Mouse (Mus musculus) left cerebral cortex, adult 9 months (tissue): ENCODE measurements around the gene Cds1.
A peak's percentile ranks its signal among the peaks of the same experiment; 100 is the strongest.

Experiments
- DNase-seq, 2 experiments: peaks; one replicate each; pipeline ENCODE4 v3.0.0; 2022; ENCODE audit warnings: low spot score in 2 of 2

Gene Cds1

DNA sequence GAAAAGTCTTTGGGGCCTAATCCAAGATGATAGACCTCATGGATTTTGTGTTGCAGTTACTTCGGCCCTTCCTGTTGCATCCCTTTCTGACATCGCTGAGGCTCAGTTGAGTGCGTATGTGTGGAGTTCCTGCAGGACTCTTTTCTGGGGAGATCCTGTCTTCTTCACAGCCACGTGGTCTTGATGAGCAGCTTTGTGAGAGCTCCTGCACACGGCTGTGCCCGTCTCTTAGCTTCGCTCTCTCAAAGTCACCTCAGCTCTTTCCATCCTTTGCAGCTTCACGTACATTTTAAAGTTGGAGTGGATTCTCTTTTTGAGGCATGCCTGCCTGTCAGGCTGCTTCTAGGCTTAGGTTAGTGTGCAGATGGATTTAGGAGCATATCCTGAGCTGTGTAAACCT, 11.6 kb downstream of the Cds1 start:
- DNase-seq: no peak

- no peak for DNase-seq
These were observed 14.5 kb downstream of the Cds1 start for GRCm38 (mm10) chr5:101779376-101779863.

DNA sequence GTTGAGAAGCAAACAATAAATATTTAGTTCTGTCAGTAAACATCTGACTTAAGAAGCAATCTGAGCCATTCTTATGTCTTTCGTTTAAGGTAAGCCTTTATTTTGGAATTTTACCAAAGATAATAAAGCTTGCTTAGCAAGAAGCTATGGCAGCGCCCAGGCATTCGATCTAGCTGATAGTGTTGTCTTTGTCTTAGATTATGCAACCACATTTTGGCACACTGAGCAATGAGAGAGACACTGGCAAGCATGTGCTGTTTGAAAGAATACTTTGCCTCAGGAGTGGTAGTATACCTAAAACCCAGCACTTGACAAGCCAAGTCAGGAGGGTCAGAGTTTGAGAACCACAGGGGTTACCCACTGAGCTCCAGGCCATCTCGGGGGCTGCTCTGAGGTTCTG, 16.0 kb downstream of the Cds1 start:
- DNase-seq: peak in 1 of 2 experiments; percentile 46

DNA sequence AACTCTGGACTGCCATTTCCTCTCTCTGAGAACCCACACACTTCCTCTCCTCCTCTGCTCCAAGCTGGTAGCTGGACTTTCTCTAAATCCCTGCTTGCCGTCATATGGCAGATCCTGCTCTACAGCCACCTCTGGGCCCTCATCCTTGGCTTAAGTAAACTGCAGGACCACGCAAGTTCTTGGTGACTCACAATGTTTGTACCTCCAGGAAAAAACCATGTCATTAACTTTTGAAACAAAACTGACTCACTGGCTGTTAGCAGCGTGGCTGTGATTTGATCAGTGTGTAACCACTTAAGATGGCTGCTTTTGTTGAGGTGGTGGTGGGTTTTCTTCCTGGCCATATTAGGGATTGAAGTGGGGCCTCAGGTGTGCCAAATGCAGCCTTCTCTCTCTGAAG, 19.4 kb downstream of the Cds1 start:
- DNase-seq: no peak

DNA sequence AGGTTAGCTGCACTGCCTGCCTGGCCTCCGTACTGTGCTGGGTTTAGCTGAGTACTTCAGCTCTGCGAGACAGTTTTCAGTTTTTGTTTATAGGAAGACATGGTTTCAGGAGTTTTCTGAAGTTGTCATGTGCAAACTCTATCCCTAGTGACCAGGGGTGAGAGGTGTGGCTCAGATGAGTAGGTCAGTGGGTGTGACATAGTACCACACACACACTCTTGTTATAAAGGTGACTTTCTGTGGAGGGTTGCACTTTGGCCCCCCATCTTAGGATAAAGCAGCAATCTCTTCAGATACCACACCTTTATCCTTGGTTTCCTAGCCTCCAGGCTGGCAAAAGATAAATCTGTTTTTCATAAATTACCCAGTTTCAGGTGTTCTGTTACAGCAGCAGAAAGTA, 19.9 kb downstream of the Cds1 start:
- no peak for DNase-seq

DNA sequence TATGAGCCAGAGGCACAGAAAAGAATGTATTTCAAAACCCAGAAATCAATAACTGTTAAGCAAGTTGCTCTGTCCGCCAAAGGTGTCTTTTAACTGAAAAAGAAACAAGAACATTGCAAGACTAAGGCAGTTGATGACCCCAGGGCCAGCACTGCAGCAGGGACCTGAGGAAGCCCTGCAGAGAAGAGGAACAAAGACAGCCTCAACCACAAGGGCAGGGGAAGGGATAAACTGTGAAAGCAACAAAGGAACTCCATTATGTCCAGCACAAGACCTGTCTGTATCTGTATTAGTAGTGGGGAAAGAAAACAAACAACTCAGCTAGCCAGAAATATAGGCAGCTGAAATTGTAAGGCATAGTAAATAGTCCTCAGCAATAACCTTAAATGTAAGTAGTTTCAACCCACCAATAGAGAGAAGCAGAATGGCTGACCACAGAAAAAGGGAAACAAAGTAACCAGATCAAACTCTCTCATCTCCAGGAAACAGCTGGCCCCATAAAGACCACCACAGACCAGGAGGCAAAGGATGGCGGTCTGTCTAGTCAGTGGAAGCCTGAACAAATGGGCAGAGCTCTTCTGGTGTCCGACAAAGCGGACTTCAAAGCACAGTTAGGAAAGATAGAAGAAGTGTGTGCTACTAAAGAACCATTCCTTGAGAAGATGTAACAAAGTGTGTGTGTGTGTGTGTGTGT, 21.1 kb downstream of the Cds1 start:
- DNase-seq: no peak

DNA sequence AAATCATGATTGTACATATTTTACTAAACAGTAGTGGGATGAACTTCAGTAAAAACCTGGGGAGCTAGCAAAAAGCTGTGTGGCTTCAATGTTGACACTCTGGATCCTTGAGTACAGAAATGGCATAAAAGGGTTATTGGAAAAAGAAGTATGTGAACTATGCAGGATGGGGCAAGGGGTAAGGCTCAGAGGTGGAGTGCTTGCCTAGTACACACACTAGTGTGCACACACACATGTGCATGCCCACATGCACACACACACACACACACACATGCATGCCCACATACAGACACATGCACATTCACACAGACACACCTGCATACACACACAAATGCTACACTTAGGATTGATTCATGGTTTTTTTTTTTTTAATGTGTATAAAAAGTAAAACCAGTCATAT, 24.8 kb downstream of the Cds1 start:
- no peak for DNase-seq

DNA sequence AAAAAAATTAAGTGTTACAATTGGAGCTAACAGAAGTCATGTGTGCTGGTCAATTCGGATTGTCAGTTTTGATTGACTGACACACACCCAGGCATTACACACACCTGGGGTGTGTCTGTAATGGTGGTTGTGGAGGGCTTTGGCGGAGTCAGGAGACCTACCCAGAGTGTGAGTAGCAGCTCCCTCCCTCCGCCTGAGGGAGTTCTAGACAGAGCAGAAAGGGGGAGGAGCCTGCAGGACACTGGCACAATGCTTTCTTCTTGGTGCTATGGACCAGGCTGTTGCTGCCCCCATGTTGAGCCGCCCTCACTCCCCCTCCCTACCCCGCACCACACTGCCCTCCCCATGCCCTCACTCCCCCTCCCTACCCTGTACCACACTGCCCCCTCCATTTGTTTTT, 25.6 kb downstream of the Cds1 start:
- DNase-seq: no peak

- no peak for DNase-seq
These were observed 27.7 kb downstream of the Cds1 start for GRCm38 (mm10) chr5:101792665-101793064.

GRCm38 (mm10) chr5:101801891-101802290, 37.0 kb downstream of the Cds1 start:
- no peak for DNase-seq

- no peak for DNase-seq
These were observed 37.6 kb downstream of the Cds1 start for GRCm38 (mm10) chr5:101802358-101803022.

GRCm38 (mm10) chr5:101811296-101812169, 46.6 kb downstream of the Cds1 start:
- peak in 1 of 2 experiments; percentile 63 for DNase-seq

DNA sequence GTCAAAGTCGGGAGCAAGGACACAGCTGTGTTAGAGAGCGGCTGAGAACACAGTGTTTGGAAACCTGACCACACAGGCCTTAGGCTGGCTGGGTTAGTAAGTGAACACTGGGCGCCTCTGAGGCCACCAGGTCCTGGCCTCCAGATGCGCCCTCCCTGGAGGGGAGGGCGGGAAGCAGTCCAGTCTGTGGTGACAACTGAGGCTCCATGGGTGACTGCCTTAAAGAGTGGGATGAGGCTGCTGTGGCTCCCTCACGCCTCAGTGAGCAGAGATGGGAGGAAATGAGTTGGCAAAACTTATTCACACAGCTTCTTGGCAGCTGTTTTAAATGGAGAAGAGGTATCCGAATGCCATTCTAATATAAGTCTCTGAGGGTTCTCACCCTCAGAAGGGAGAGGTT, 51.9 kb downstream of the Cds1 start:
- no peak for DNase-seq

- DNase-seq: no peak
These were observed 54.3 kb downstream of the Cds1 start for GRCm38 (mm10) chr5:101819216-101819615.

DNA sequence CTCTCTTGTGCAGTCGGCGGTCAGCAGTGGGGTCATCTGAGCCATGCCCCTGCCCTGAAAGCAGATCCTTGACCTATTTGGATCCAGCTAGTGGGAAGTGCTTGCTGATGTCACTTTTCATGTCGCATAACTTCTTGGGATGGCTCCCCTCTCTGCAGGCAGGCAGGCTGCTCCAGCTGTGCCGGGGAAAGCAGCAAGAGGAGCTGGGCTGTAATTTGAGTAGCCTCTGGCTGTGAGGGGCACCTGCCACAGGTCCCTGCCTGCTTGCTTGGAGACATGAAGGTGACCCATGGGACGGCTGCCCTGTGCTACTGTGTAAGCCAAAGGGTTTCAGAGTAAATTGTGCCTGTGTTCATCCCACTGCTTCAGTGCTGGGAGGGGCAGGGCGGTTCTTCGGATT, 54.9 kb downstream of the Cds1 start:
- no peak for DNase-seq

DNA sequence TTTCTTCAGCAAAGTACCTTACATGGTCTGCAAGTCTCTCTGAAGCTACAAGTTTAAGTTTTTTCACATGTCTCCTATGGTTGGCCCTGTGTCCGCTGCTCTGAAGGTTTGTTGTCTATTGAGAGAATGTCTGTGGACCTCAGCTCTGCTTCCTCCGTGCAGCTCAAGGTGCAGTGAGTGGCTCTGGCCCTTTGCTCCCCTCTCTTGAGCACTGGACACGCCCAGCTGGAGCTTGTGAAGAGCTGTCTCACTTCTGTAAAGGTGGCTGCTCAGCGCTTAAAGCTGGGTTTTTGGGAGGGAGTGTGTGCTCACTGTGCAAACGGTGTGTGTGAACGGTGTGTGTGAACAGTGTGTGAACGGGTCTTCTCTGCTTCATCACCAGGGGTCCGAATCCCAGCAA, 56.1 kb downstream of the Cds1 start:
- no peak for DNase-seq

GRCm38 (mm10) chr5:101821491-101822310, 56.8 kb downstream of the Cds1 start:
- no peak for DNase-seq

DNA sequence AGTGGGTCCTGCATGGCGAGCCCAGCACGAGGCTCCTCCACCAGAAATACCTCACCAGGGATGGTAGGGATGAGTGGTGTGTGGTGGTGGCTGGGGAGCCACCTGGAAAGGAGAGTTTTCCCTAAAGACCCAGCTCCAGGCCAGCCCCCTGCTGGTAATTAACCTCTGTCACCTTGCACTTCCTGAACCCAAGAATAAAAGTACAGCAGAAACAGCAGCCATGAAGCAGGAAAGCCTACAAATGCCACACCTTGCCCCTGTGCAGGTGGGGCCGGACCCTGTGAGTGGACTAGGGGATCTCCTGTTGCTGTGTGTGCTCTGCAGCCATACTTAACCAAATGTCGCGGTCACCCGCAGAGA, 57.4 kb downstream of the Cds1 start:
- no peak for DNase-seq

GRCm38 (mm10) chr5:101825111-101825911, 60.4 kb downstream of the Cds1 start:
- DNase-seq: peak in 1 of 2 experiments; percentile 44

DNA sequence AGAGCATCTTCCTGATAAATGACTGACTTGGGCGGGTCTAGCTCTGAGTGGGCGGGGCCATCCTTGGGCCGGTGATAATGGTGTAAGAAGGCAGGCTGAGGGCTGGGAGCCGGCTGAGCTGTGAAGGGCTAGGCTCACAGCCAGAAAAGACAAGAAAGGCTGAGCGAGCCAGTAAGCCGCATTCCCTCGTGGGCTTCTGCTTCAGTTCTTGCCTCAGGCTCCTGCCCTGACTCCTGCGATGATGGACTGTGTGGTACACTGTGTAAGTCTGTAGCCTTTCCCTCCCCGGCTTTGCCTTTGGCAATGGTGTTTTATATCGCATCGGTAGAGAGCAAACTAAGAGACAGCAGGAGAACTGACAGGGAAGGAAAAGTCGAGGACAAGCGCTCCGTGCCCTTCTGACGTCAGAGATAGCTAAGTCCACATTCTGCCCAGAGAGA, 61.6 kb downstream of the Cds1 start:
- peak in 1 of 2 experiments; percentile 30 for DNase-seq

GRCm38 (mm10) chr5:101827477-101827876, 62.5 kb downstream of the Cds1 start:
- no peak for DNase-seq
